Mouse (Mus musculus): ENCODE data around the gene Atxn10.

The Atxn10 gene

GRCm38 (mm10) chr15:85336301-85336991 is 401 bp downstream of the Atxn10 start:
- peak; percentile 79 for DNase-seq

- no peak for DNase-seq
These were observed 1.2 kb downstream of the Atxn10 start for GRCm38 (mm10) chr15:85337219-85337618.

- no peak for DNase-seq
These were observed 1.9 kb downstream of the Atxn10 start for GRCm38 (mm10) chr15:85337979-85338378.

GRCm38 (mm10) chr15:85342246-85342645 is 6.2 kb downstream of the Atxn10 start:
- DNase-seq: no peak

GRCm38 (mm10) chr15:85344673-85345072 is 8.6 kb downstream of the Atxn10 start:
- no peak for DNase-seq

- DNase-seq: peak; percentile 26
These were observed 11.1 kb downstream of the Atxn10 start for GRCm38 (mm10) chr15:85347058-85347700.

- no peak for DNase-seq
These were observed 14.1 kb downstream of the Atxn10 start for GRCm38 (mm10) chr15:85350144-85350543.

GRCm38 (mm10) chr15:85354060-85354459 is 18.0 kb downstream of the Atxn10 start:
- DNase-seq: no peak

- no peak for DNase-seq
These were observed 20.1 kb downstream of the Atxn10 start for GRCm38 (mm10) chr15:85356112-85356511.

GRCm38 (mm10) chr15:85357465-85358225 is 21.6 kb downstream of the Atxn10 start:
- DNase-seq: no peak

GRCm38 (mm10) chr15:85359483-85359882 is 23.4 kb downstream of the Atxn10 start:
- no peak for DNase-seq

- no peak for DNase-seq
These were observed 23.9 kb downstream of the Atxn10 start for GRCm38 (mm10) chr15:85359901-85360300.

- DNase-seq: no peak
These were observed 28.3 kb downstream of the Atxn10 start for GRCm38 (mm10) chr15:85364366-85364765.

GRCm38 (mm10) chr15:85366938-85367337 is 30.9 kb downstream of the Atxn10 start:
- peak; percentile 67 for DNase-seq

- DNase-seq: no peak
These were observed 33.7 kb downstream of the Atxn10 start for GRCm38 (mm10) chr15:85369765-85370164.

- peak; percentile 73 for DNase-seq
These were observed 37.1 kb downstream of the Atxn10 start for GRCm38 (mm10) chr15:85373125-85373524.

GRCm38 (mm10) chr15:85383477-85383876 is 47.4 kb downstream of the Atxn10 start:
- no peak for DNase-seq

- DNase-seq: no peak
These were observed 52.7 kb downstream of the Atxn10 start for GRCm38 (mm10) chr15:85388696-85389095.

- no peak for DNase-seq
These were observed 53.9 kb downstream of the Atxn10 start for GRCm38 (mm10) chr15:85389915-85390314.

- DNase-seq: no peak
These were observed 59.3 kb downstream of the Atxn10 start for GRCm38 (mm10) chr15:85395360-85395759.

- peak; percentile 35 for DNase-seq
These were observed 65.9 kb downstream of the Atxn10 start for GRCm38 (mm10) chr15:85401926-85402325.

- peak; percentile 87 for DNase-seq
These were observed 67.2 kb downstream of the Atxn10 start for GRCm38 (mm10) chr15:85403256-85403731.

- no peak for DNase-seq
These were observed 68.7 kb downstream of the Atxn10 start for GRCm38 (mm10) chr15:85404739-85405138.

GRCm38 (mm10) chr15:85405567-85405966 is 69.5 kb downstream of the Atxn10 start:
- no peak for DNase-seq
